Mouse (Mus musculus): ENCODE data around the gene Anp32e. TPM values are rescaled to one million over a fixed set of nuclear protein-coding genes. Genes with fewer than 3 reads are reported as not detected.
"Not testable (repeated sequence)": the region's sequence is repeated elsewhere in the genome, so short reads cannot be mapped to it uniquely, and the experiment has no call there.

Gene Anp32e
- polyA plus RNA-seq, 2 experiments, result 39.5 to 104 TPM

- Histone ChIP-seq H3K27me3 (ENCODE audit: control insufficient read depth, insufficient read depth, low read length) (peaks cover 20% of the 10 kb centered on the region), H3K9ac (replicated peaks) (no peak overlapping the region), H3K4me3 (ENCODE audit: insufficient read depth in 1 of 2, low read depth in 2 of 2, low read length in 2 of 2) (no peak overlapping the region), H3K4me2 (ENCODE audit: low read depth) (peak overlapping the region; percentile 53), H3K4me1 (replicated peaks; ENCODE audit: control insufficient read depth in 2 of 2, insufficient read depth in 2 of 2, low read length in 1 of 2) (no peaks in the 10 kb centered on the region), H3K36me3 (replicated peaks; ENCODE audit: control insufficient read depth, insufficient read depth, low read depth) (no peaks in the 10 kb centered on the region), H3K27ac (no peak overlapping the region), H3K9me3 (ENCODE audit: control insufficient read depth, low read length) (no peaks in the 10 kb centered on the region)
- no peak for TF ChIP-seq CTCF (IDR thresholded peaks at IDR 0.05; ENCODE audit: low read depth)
- TF ChIP-seq EP300 (IDR thresholded peaks at IDR 0.05; ENCODE audit: low read depth), result no peak
- DNase-seq (ENCODE audit: low read depth in 3 of 3, low spot score in 3 of 3) (no peak), ATAC-seq (ENCODE audit: insufficient read depth) (no peak)
- WGBS (ENCODE audit: insufficient replicate concordance), result 55% methylated on average over 12 of the region's 12 CpGs
Observed at GRCm38 (mm10) chr3:95972251-95972872, 43.3 kb downstream of the Anp32e start.

GRCm38 (mm10) chr3:95972873-95973634 is 44.0 kb downstream of the Anp32e start:
- ATAC-seq (ENCODE audit: insufficient read depth), result no peak
- Histone ChIP-seq H3K4me3 (ENCODE audit: insufficient read depth in 1 of 2, low read depth in 2 of 2, low read length in 2 of 2) (peak overlapping the region in 1 of 2 experiments; percentile 15; a peak in 1 of 4 replicates), H3K27ac (no peak overlapping the region), H3K4me1 (replicated peaks; ENCODE audit: control insufficient read depth in 2 of 2, insufficient read depth in 2 of 2, low read length in 1 of 2) (no peaks in the 10 kb centered on the region), H3K4me2 (ENCODE audit: low read depth) (peak overlapping the region; percentile 53), H3K9me3 (ENCODE audit: control insufficient read depth, low read length) (no peaks in the 10 kb centered on the region), H3K9ac (replicated peaks) (no peak overlapping the region; the same call in 1 of the 2 replicates), H3K36me3 (replicated peaks; ENCODE audit: control insufficient read depth, insufficient read depth, low read depth) (no peaks in the 10 kb centered on the region), H3K27me3 (ENCODE audit: control insufficient read depth, insufficient read depth, low read length) (peaks cover 20% of the 10 kb centered on the region)
- no peak for DNase-seq (ENCODE audit: low read depth in 3 of 3, low spot score in 3 of 3)
- WGBS (ENCODE audit: insufficient replicate concordance), result 5% methylated on average over 34 of the region's 34 CpGs
- TF ChIP-seq CTCF (IDR thresholded peaks at IDR 0.05; ENCODE audit: low read depth), result no peak
- no peak for TF ChIP-seq EP300 (IDR thresholded peaks at IDR 0.05; ENCODE audit: low read depth)

DNA sequence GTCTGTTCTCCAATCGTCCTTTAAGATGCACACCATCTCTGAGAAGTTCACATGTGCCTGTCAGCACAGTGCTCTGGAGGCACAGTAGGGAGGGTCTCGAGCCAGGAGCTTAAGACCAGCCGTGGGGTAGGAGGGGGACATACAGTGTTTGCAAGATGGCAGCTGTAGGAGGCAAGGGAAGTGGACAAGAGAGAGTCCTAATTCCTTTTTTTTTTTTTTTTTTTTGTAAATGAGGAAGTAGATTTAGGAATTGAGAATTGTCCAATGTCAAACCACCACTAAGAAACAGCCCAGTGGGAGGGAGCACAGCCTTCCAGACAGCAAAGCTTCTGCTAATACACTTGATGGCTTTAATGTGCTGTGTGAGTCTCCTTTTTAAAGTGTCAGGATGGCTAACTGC is 48.0 kb downstream of the Anp32e start:
- Histone ChIP-seq H3K4me2 (ENCODE audit: low read depth) (no peak overlapping the region), H3K4me3 (ENCODE audit: insufficient read depth in 1 of 2, low read depth in 2 of 2, low read length in 2 of 2) (no peak overlapping the region), H3K27ac (no peak overlapping the region), H3K36me3 (replicated peaks; ENCODE audit: control insufficient read depth, insufficient read depth, low read depth) (no peaks in the 10 kb centered on the region), H3K9me3 (ENCODE audit: control insufficient read depth, low read length) (no peaks in the 10 kb centered on the region), H3K27me3 (ENCODE audit: control insufficient read depth, insufficient read depth, low read length) (peaks cover 20% of the 10 kb centered on the region), H3K4me1 (replicated peaks; ENCODE audit: control insufficient read depth in 2 of 2, insufficient read depth in 2 of 2, low read length in 1 of 2) (no peaks in the 10 kb centered on the region), H3K9ac (replicated peaks) (no peak overlapping the region)
- ATAC-seq (ENCODE audit: insufficient read depth) (no peak), DNase-seq (ENCODE audit: low read depth in 3 of 3, low spot score in 3 of 3) (no peak)
- TF ChIP-seq EP300 (IDR thresholded peaks at IDR 0.05; ENCODE audit: low read depth), result no peak
- no peak for TF ChIP-seq CTCF (IDR thresholded peaks at IDR 0.05; ENCODE audit: low read depth)
- WGBS (ENCODE audit: insufficient replicate concordance), result 50% methylated on average over 3 of the region's 3 CpGs

DNA sequence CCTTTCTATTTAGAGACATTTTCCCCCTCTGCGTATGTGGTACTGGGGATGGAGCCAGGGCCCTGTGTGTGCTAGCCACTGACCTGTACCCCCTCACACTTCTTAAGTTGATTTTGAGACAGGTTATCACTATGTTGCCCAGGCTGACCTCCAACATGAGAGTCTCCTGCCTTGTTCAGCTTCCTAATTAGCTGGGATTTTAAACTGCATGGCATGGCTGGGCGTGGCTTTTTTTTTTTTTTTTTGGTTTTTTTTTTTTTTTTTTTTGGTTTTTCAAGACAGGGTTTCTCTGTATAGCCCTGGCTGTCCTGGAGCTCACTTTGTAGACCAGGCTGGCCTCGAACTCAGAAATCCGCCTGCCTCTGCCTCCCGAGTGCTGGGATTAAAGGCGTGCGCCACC is 48.5 kb downstream of the Anp32e start:
- H3K4me1 ChIP-seq (replicated peaks; ENCODE audit: control insufficient read depth in 2 of 2, insufficient read depth in 2 of 2, low read length in 1 of 2); H3K36me3 ChIP-seq (replicated peaks; ENCODE audit: control insufficient read depth, insufficient read depth, low read depth); H3K9ac ChIP-seq (replicated peaks); H3K4me3 ChIP-seq (ENCODE audit: insufficient read depth in 1 of 2, low read depth in 2 of 2, low read length in 2 of 2); DNase-seq (ENCODE audit: low read depth in 3 of 3, low spot score in 3 of 3); ATAC-seq (ENCODE audit: insufficient read depth); H3K4me2 ChIP-seq (ENCODE audit: low read depth); H3K9me3 ChIP-seq (ENCODE audit: control insufficient read depth, low read length); H3K27ac ChIP-seq: not testable (repeated sequence)
- H3K27me3 ChIP-seq (ENCODE audit: control insufficient read depth, insufficient read depth, low read length), result peaks cover 19% of the 10 kb centered on the region
- 74% methylated on average over 7 of the region's 7 CpGs for WGBS (ENCODE audit: insufficient replicate concordance)

DNA sequence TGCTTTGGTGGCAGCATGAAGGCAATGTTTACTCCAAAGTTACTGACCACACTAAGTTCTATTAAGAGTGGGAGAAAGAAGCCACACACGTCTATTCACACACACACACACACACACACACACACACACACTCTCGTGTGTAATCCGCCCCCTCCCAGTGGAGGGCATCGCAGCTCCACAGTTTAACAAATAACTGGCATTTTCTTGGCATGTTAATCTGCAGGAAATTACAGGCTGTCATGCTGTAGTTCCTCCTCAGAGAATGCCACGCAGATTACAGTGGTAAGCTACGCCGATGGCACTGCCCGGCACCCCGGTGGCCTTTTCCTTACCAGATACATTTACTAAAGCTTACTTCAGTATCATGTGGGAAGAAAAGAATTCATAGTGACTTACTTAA is 49.2 kb downstream of the Anp32e start:
- WGBS (ENCODE audit: insufficient replicate concordance), result 75% methylated on average over 9 of the region's 9 CpGs
- H3K27ac ChIP-seq, result no peak overlapping the region

More for the DNA sequence above, 49.2 kb downstream of the Anp32e start:
- Histone ChIP-seq H3K27me3 (ENCODE audit: control insufficient read depth, insufficient read depth, low read length) (peaks cover 12% of the 10 kb centered on the region), H3K4me1 (replicated peaks; ENCODE audit: control insufficient read depth in 2 of 2, insufficient read depth in 2 of 2, low read length in 1 of 2) (no peaks in the 10 kb centered on the region), H3K4me3 (ENCODE audit: insufficient read depth in 1 of 2, low read depth in 2 of 2, low read length in 2 of 2) (no peak overlapping the region), H3K9me3 (ENCODE audit: control insufficient read depth, low read length) (no peaks in the 10 kb centered on the region), H3K36me3 (replicated peaks; ENCODE audit: control insufficient read depth, insufficient read depth, low read depth) (no peaks in the 10 kb centered on the region), H3K4me2 (ENCODE audit: low read depth) (no peak overlapping the region), H3K9ac (replicated peaks) (no peak overlapping the region)
- ATAC-seq (ENCODE audit: insufficient read depth), result no peak
- no peak for TF ChIP-seq EP300 (IDR thresholded peaks at IDR 0.05; ENCODE audit: low read depth)
- no peak for TF ChIP-seq CTCF (IDR thresholded peaks at IDR 0.05; ENCODE audit: low read depth)
- DNase-seq (ENCODE audit: low read depth in 3 of 3, low spot score in 3 of 3), result no peak
